Mouse (Mus musculus): ENCODE data around the gene Rp9. TPM values are rescaled to one million over a fixed set of nuclear protein-coding genes. Genes with fewer than 3 reads are reported as not detected.
"Not testable (repeated sequence)": the region's sequence is repeated elsewhere in the genome, so short reads cannot be mapped to it uniquely, and the experiment has no call there.

Gene Rp9
- polyA plus RNA-seq, 1 experiment, result 124 TPM

GRCm38 (mm10) chr9:22417547-22417946 lies 52.0 kb downstream of the Rp9 start:
- no peak for DNase-seq
- H3K27ac ChIP-seq (ENCODE audit: control insufficient read depth, insufficient read depth, low read length), result no peak overlapping the region
- TF ChIP-seq CTCF (IDR thresholded peaks at IDR 0.05; ENCODE audit: borderline replicate concordance, control insufficient read depth, extremely low read depth, insufficient read depth, low read length, poor library complexity) (no peak), POLR2A (IDR thresholded peaks at IDR 0.05; ENCODE audit: control insufficient read depth, extremely low read depth, insufficient read depth, low read length, poor library complexity) (no peak)
- H3K36me3 ChIP-seq (ENCODE audit: control insufficient read depth, insufficient read depth, low read length), result no peaks in the 10 kb centered on the region
- H3K4me1 ChIP-seq (replicated peaks; ENCODE audit: control insufficient read depth, insufficient read depth, low read length), result no peaks in the 10 kb centered on the region
- no peaks in the 10 kb centered on the region for H3K27me3 ChIP-seq (ENCODE audit: control insufficient read depth, insufficient read depth, low read length)
- 90% methylated on average over 6 of the region's 6 CpGs for WGBS
- no peak overlapping the region for H3K4me3 ChIP-seq (ENCODE audit: control insufficient read depth, insufficient read depth, low read length)

GRCm38 (mm10) chr9:22416187-22416586 lies 53.4 kb downstream of the Rp9 start:
- no peak for DNase-seq
- TF ChIP-seq POLR2A (IDR thresholded peaks at IDR 0.05; ENCODE audit: control insufficient read depth, extremely low read depth, insufficient read depth, low read length, poor library complexity), result no peak
- no peak for TF ChIP-seq CTCF (IDR thresholded peaks at IDR 0.05; ENCODE audit: borderline replicate concordance, control insufficient read depth, extremely low read depth, insufficient read depth, low read length, poor library complexity)
- no peaks in the 10 kb centered on the region for H3K36me3 ChIP-seq (ENCODE audit: control insufficient read depth, insufficient read depth, low read length)
- no peak overlapping the region for H3K27ac ChIP-seq (ENCODE audit: control insufficient read depth, insufficient read depth, low read length)
- 90% methylated on average over 3 of the region's 3 CpGs for WGBS
- no peak overlapping the region for H3K4me3 ChIP-seq (ENCODE audit: control insufficient read depth, insufficient read depth, low read length)
- peaks cover 3% of the 10 kb centered on the region for H3K4me1 ChIP-seq (replicated peaks; ENCODE audit: control insufficient read depth, insufficient read depth, low read length)
- no peaks in the 10 kb centered on the region for H3K27me3 ChIP-seq (ENCODE audit: control insufficient read depth, insufficient read depth, low read length)

GRCm38 (mm10) chr9:22411002-22411857 lies 58.3 kb downstream of the Rp9 start, which contains the start of gene 9530077C05Rik:
9530077C05Rik (plus strand) TSS chr9:22411513.
- TF ChIP-seq CTCF (IDR thresholded peaks at IDR 0.05; ENCODE audit: borderline replicate concordance, control insufficient read depth, extremely low read depth, insufficient read depth, low read length, poor library complexity), result peak; percentile 93
- TF ChIP-seq POLR2A (IDR thresholded peaks at IDR 0.05; ENCODE audit: control insufficient read depth, extremely low read depth, insufficient read depth, low read length, poor library complexity), result no peak
- no peak within 1 kb of the TSS for H3K27ac ChIP-seq (ENCODE audit: control insufficient read depth, insufficient read depth, low read length)
- peak within 1 kb of the TSS; percentile 47 for H3K4me3 ChIP-seq (ENCODE audit: control insufficient read depth, insufficient read depth, low read length)

GRCm38 (mm10) chr9:22409501-22409900 lies 60.0 kb downstream of the Rp9 start:
- no peak overlapping the region for H3K27ac ChIP-seq (ENCODE audit: control insufficient read depth, insufficient read depth, low read length)
- H3K4me1 ChIP-seq (replicated peaks; ENCODE audit: control insufficient read depth, insufficient read depth, low read length), result peaks cover 3% of the 10 kb centered on the region
- 87% methylated on average over 7 of the region's 7 CpGs for WGBS
- TF ChIP-seq POLR2A (IDR thresholded peaks at IDR 0.05; ENCODE audit: control insufficient read depth, extremely low read depth, insufficient read depth, low read length, poor library complexity) (no peak), CTCF (IDR thresholded peaks at IDR 0.05; ENCODE audit: borderline replicate concordance, control insufficient read depth, extremely low read depth, insufficient read depth, low read length, poor library complexity) (no peak)
- H3K4me3 ChIP-seq (ENCODE audit: control insufficient read depth, insufficient read depth, low read length), result no peak overlapping the region
- DNase-seq, result no peak
- H3K27me3 ChIP-seq (ENCODE audit: control insufficient read depth, insufficient read depth, low read length), result no peaks in the 10 kb centered on the region
- no peaks in the 10 kb centered on the region for H3K36me3 ChIP-seq (ENCODE audit: control insufficient read depth, insufficient read depth, low read length)

More at GRCm38 (mm10) chr9:22411002-22411857, 58.3 kb downstream of the Rp9 start, which contains the start of gene 9530077C05Rik:
- peak; percentile 97 for DNase-seq
- 1% methylated on average over 43 of the region's 43 CpGs for WGBS
- no peaks in the 10 kb centered on the region for H3K36me3 ChIP-seq (ENCODE audit: control insufficient read depth, insufficient read depth, low read length)
- no peaks in the 10 kb centered on the region for H3K27me3 ChIP-seq (ENCODE audit: control insufficient read depth, insufficient read depth, low read length)
- peaks cover 3% of the 10 kb centered on the region for H3K4me1 ChIP-seq (replicated peaks; ENCODE audit: control insufficient read depth, insufficient read depth, low read length)

- DNase-seq; H3K4me1 ChIP-seq (replicated peaks; ENCODE audit: control insufficient read depth, insufficient read depth, low read length); H3K36me3 ChIP-seq (ENCODE audit: control insufficient read depth, insufficient read depth, low read length); H3K4me3 ChIP-seq (ENCODE audit: control insufficient read depth, insufficient read depth, low read length); H3K27ac ChIP-seq (ENCODE audit: control insufficient read depth, insufficient read depth, low read length); H3K27me3 ChIP-seq (ENCODE audit: control insufficient read depth, insufficient read depth, low read length): not testable (repeated sequence)
- WGBS, result 41% methylated on average over 4 of the region's 4 CpGs
Observed at GRCm38 (mm10) chr9:22408344-22408743, 61.2 kb downstream of the Rp9 start.

GRCm38 (mm10) chr9:22407633-22408032 lies 61.9 kb downstream of the Rp9 start:
- DNase-seq; H3K27me3 ChIP-seq (ENCODE audit: control insufficient read depth, insufficient read depth, low read length); H3K36me3 ChIP-seq (ENCODE audit: control insufficient read depth, insufficient read depth, low read length); H3K4me3 ChIP-seq (ENCODE audit: control insufficient read depth, insufficient read depth, low read length); H3K27ac ChIP-seq (ENCODE audit: control insufficient read depth, insufficient read depth, low read length); H3K4me1 ChIP-seq (replicated peaks; ENCODE audit: control insufficient read depth, insufficient read depth, low read length): not testable (repeated sequence)
- 88% methylated on average over 4 of the region's 4 CpGs for WGBS

- Histone ChIP-seq H3K4me1 (replicated peaks; ENCODE audit: control insufficient read depth, insufficient read depth, low read length) (no peaks in the 10 kb centered on the region), H3K27ac (ENCODE audit: control insufficient read depth, insufficient read depth, low read length) (no peak overlapping the region), H3K27me3 (ENCODE audit: control insufficient read depth, insufficient read depth, low read length) (no peaks in the 10 kb centered on the region), H3K36me3 (ENCODE audit: control insufficient read depth, insufficient read depth, low read length) (no peaks in the 10 kb centered on the region), H3K4me3 (ENCODE audit: control insufficient read depth, insufficient read depth, low read length) (no peak overlapping the region)
- TF ChIP-seq POLR2A (IDR thresholded peaks at IDR 0.05; ENCODE audit: control insufficient read depth, extremely low read depth, insufficient read depth, low read length, poor library complexity) (no peak), CTCF (IDR thresholded peaks at IDR 0.05; ENCODE audit: borderline replicate concordance, control insufficient read depth, extremely low read depth, insufficient read depth, low read length, poor library complexity) (no peak)
- 89% methylated on average over 3 of the region's 3 CpGs for WGBS
- DNase-seq, result no peak
Observed at GRCm38 (mm10) chr9:22405414-22405813, 64.1 kb downstream of the Rp9 start.

GRCm38 (mm10) chr9:22403501-22403900 lies 66.0 kb downstream of the Rp9 start:
- 67% methylated on average over 2 of the region's 2 CpGs for WGBS
- H3K36me3 ChIP-seq (ENCODE audit: control insufficient read depth, insufficient read depth, low read length), result not testable (repeated sequence)

More at GRCm38 (mm10) chr9:22403501-22403900, 66.0 kb downstream of the Rp9 start:
- not testable (repeated sequence) for DNase-seq; H3K27ac ChIP-seq (ENCODE audit: control insufficient read depth, insufficient read depth, low read length); H3K4me1 ChIP-seq (replicated peaks; ENCODE audit: control insufficient read depth, insufficient read depth, low read length); H3K4me3 ChIP-seq (ENCODE audit: control insufficient read depth, insufficient read depth, low read length); H3K27me3 ChIP-seq (ENCODE audit: control insufficient read depth, insufficient read depth, low read length)

All from thymus, adult 2 months (tissue).